Mouse (Mus musculus): ENCODE data around the gene Pdzd2. TPM values are rescaled to one million over a fixed set of nuclear protein-coding genes. Genes with fewer than 3 reads are reported as not detected.

Pdzd2 gene
- polyA plus RNA-seq, 1 experiment from 2014 or later = 19.1 TPM

DNA sequence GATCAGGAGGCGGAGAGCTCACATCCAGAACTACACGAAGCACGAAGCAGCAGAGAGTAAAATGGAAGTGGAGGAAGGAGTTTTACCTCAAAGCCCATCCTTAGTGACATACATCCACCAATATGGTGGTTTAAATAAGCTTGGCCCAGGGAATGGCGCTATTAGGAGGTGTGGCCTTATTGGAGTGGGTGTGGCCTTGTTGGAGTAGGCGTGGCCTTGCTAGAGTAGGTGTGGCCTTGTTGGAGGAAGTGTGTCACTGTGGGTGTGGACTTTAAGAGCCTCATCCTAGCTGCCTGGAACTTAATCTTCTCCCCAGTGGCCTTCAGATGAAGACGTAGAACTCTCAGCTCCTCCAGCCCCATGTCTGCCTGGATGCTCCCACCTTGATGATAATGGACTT is 73.8 kb downstream of the Pdzd2 start:
- no peak for ATAC-seq (replicated peaks; ENCODE audit: low FRiP score, low read depth)
- no peak overlapping the region for H3K27ac ChIP-seq
- H3K4me3 ChIP-seq (replicated peaks; ENCODE audit: low read depth, low read length) = no peak overlapping the region
- no peak for TF ChIP-seq CTCF (IDR thresholded peaks at IDR 0.05; ENCODE audit: low read depth)
- H3K4me1 ChIP-seq (replicated peaks; ENCODE audit: insufficient read depth, low read length) = 0 out of 2 replicates have a peak, but pooled peaks cover 3% of the 10 kb centered on the region
- H3K9me3 ChIP-seq (replicated peaks; ENCODE audit: low read length) = no peaks in the 10 kb centered on the region
- WGBS = 89% methylated on average over 6 of the region's 6 CpGs
- no peaks in the 10 kb centered on the region for H3K36me3 ChIP-seq (ENCODE audit: insufficient read depth, low read length)
- H3K27me3 ChIP-seq (ENCODE audit: insufficient read depth, low read length) = no peaks in the 10 kb centered on the region
- no peak overlapping the region for H3K9ac ChIP-seq (ENCODE audit: low read depth, low read length)
- DNase-seq (ENCODE audit: low spot score) = no peak
- no peak overlapping the region for H3K4me2 ChIP-seq (ENCODE audit: low read length)

- Histone ChIP-seq H3K9me3 (replicated peaks; ENCODE audit: low read length) (no peaks in the 10 kb centered on the region), H3K27me3 (ENCODE audit: insufficient read depth, low read length) (no peaks in the 10 kb centered on the region), H3K4me3 (replicated peaks; ENCODE audit: low read depth, low read length) (no peak overlapping the region), H3K4me1 (replicated peaks; ENCODE audit: insufficient read depth, low read length) (0 out of 2 replicates have a peak, but pooled peaks cover 3% of the 10 kb centered on the region), H3K9ac (ENCODE audit: low read depth, low read length) (no peak overlapping the region), H3K36me3 (ENCODE audit: insufficient read depth, low read length) (no peaks in the 10 kb centered on the region), H3K27ac (no peak overlapping the region), H3K4me2 (ENCODE audit: low read length) (no peak overlapping the region)
- no peak for TF ChIP-seq CTCF (IDR thresholded peaks at IDR 0.05; ENCODE audit: low read depth)
- DNase-seq (ENCODE audit: low spot score) = no peak
- WGBS = 89% methylated on average over 9 of the region's 9 CpGs
- ATAC-seq (replicated peaks; ENCODE audit: low FRiP score, low read depth) = no peak
Observed at GRCm38 (mm10) chr15:12663351-12663750, 76.4 kb downstream of the Pdzd2 start.

DNA sequence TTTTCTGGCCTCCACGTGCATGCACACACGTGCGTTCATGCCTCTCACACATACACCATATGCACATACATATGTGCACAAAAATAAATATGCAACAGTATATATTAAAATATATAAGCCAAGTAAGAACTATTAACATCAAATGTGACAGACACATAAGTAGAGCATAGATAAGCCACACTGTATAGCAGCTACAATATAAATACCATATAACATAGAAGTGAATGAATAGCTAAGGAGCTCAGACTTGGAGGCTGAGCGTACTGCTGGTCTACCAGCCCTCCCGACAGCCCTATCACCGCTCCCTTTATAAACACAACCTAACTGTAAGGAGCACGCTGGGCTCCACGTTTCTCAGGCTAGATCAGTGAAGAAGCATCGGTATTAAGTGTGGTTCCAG is 79.4 kb downstream of the Pdzd2 start:
- no peak overlapping the region for H3K9ac ChIP-seq (ENCODE audit: low read depth, low read length)
- H3K4me1 ChIP-seq (replicated peaks; ENCODE audit: insufficient read depth, low read length) = no peaks in the 10 kb centered on the region
- H3K36me3 ChIP-seq (ENCODE audit: insufficient read depth, low read length) = no peaks in the 10 kb centered on the region
- WGBS = 86% methylated on average over 9 of the region's 9 CpGs
- no peak overlapping the region for H3K4me3 ChIP-seq (replicated peaks; ENCODE audit: low read depth, low read length)
- H3K27me3 ChIP-seq (ENCODE audit: insufficient read depth, low read length) = no peaks in the 10 kb centered on the region
- no peak overlapping the region for H3K4me2 ChIP-seq (ENCODE audit: low read length)
- no peak for TF ChIP-seq CTCF (IDR thresholded peaks at IDR 0.05; ENCODE audit: low read depth)
- H3K27ac ChIP-seq = no peak overlapping the region
- ATAC-seq (replicated peaks; ENCODE audit: low FRiP score, low read depth) = no peak
- H3K9me3 ChIP-seq (replicated peaks; ENCODE audit: low read length) = no peaks in the 10 kb centered on the region
- no peak for DNase-seq (ENCODE audit: low spot score)

GRCm38 (mm10) chr15:12655959-12656662 is 83.6 kb downstream of the Pdzd2 start:
- DNase-seq (ENCODE audit: low spot score) = no peak
- no peak overlapping the region for H3K4me3 ChIP-seq (replicated peaks; ENCODE audit: low read depth, low read length)
- no peaks in the 10 kb centered on the region for H3K36me3 ChIP-seq (ENCODE audit: insufficient read depth, low read length)
- H3K4me2 ChIP-seq (ENCODE audit: low read length) = no peak overlapping the region
- 46% methylated on average over 6 of the region's 6 CpGs for WGBS
- ATAC-seq (replicated peaks; ENCODE audit: low FRiP score, low read depth) = no peak
- H3K27me3 ChIP-seq (ENCODE audit: insufficient read depth, low read length) = no peaks in the 10 kb centered on the region
- no peak overlapping the region for H3K9ac ChIP-seq (ENCODE audit: low read depth, low read length)
- TF ChIP-seq CTCF (IDR thresholded peaks at IDR 0.05; ENCODE audit: low read depth) = no peak
- H3K27ac ChIP-seq = no peak overlapping the region
- no peaks in the 10 kb centered on the region for H3K9me3 ChIP-seq (replicated peaks; ENCODE audit: low read length)
- H3K4me1 ChIP-seq (replicated peaks; ENCODE audit: insufficient read depth, low read length) = peaks cover 7% of the 10 kb centered on the region; the same call in 1 of the 2 replicates

- DNase-seq (ENCODE audit: low spot score) (no peak), ATAC-seq (replicated peaks; ENCODE audit: low FRiP score, low read depth) (no peak)
- no peaks in the 10 kb centered on the region for H3K36me3 ChIP-seq (ENCODE audit: insufficient read depth, low read length)
- TF ChIP-seq CTCF (IDR thresholded peaks at IDR 0.05; ENCODE audit: low read depth) = no peak
- no peak overlapping the region for H3K4me3 ChIP-seq (replicated peaks; ENCODE audit: low read depth, low read length)
- H3K27ac ChIP-seq = no peak overlapping the region
- H3K9ac ChIP-seq (ENCODE audit: low read depth, low read length) = no peak overlapping the region
- peaks cover 7% of the 10 kb centered on the region; the same call in 1 of the 2 replicates for H3K4me1 ChIP-seq (replicated peaks; ENCODE audit: insufficient read depth, low read length)
- H3K9me3 ChIP-seq (replicated peaks; ENCODE audit: low read length) = no peaks in the 10 kb centered on the region
- no peak overlapping the region for H3K4me2 ChIP-seq (ENCODE audit: low read length)
- no peaks in the 10 kb centered on the region for H3K27me3 ChIP-seq (ENCODE audit: insufficient read depth, low read length)
- WGBS = 95% methylated on average over 7 of the region's 7 CpGs
Observed at GRCm38 (mm10) chr15:12655316-12655715, 84.4 kb downstream of the Pdzd2 start.

GRCm38 (mm10) chr15:12652336-12653031 is 87.2 kb downstream of the Pdzd2 start:
- 55% methylated on average over 15 of the region's 15 CpGs for WGBS
- ATAC-seq (replicated peaks; ENCODE audit: low FRiP score, low read depth) = no peak
- peaks cover 7% of the 10 kb centered on the region; the same call in 1 of the 2 replicates for H3K4me1 ChIP-seq (replicated peaks; ENCODE audit: insufficient read depth, low read length)
- H3K4me2 ChIP-seq (ENCODE audit: low read length) = peak overlapping the region; percentile 32; the same call in 1 of the 2 replicates
- peak; percentile 77 for DNase-seq (ENCODE audit: low spot score)
- H3K9me3 ChIP-seq (replicated peaks; ENCODE audit: low read length) = no peaks in the 10 kb centered on the region
- no peak for TF ChIP-seq CTCF (IDR thresholded peaks at IDR 0.05; ENCODE audit: low read depth)
- no peaks in the 10 kb centered on the region for H3K36me3 ChIP-seq (ENCODE audit: insufficient read depth, low read length)
- no peak overlapping the region for H3K4me3 ChIP-seq (replicated peaks; ENCODE audit: low read depth, low read length)
- H3K9ac ChIP-seq (ENCODE audit: low read depth, low read length) = no peak overlapping the region
- H3K27me3 ChIP-seq (ENCODE audit: insufficient read depth, low read length) = no peaks in the 10 kb centered on the region
- H3K27ac ChIP-seq = 0 out of 2 replicates have a peak overlapping the region, but pooled peaks have one; percentile 2
